Mouse (Mus musculus) urinary bladder, adult 18-20 months (tissue): ENCODE results near the gene 9530053A07Rik.
"Not testable (repeated sequence)": the region's sequence is repeated elsewhere in the genome, so short reads cannot be mapped to it uniquely, and the experiment has no call there.

ENCODE experiments used
- DNase-seq, 2 experiments: peaks; one replicate each; pipeline ENCODE4 v3.0.0; 2022; ENCODE audit warnings: low spot score in 2 of 2, mixed read lengths in 2 of 2

Gene 9530053A07Rik

DNA sequence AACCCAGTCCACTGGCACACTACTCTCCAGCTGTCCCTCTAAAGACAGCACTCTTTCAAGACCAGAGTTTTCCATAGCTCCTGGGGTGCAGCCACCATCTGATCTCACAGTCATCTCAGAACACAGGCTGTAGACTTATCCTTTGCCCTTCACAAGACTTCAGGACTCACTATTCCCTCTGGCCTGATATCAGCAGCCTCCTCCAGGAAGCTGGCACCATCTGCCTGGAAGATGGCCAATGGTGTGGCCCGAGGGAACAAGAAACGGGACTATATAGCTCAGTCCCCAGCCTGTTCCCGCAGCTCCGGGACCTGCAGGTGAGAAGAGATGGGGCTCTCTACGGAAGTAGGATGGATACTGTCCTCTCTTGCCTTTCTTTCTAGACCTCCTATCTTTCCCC lies at the start of gene 9530053A07Rik:
Gene 9530053A07Rik (plus strand): TSS at position 301 of the 400 bp plus-strand sequence.
- DNase-seq = no peak

- peak; percentile 18 to 37 for DNase-seq
Observed at GRCm38 (mm10) chr7:28084215-28084614, 45.1 kb upstream of the 9530053A07Rik start.

- DNase-seq = no peak
Observed at GRCm38 (mm10) chr7:28086236-28086635, 43.0 kb upstream of the 9530053A07Rik start.

DNA sequence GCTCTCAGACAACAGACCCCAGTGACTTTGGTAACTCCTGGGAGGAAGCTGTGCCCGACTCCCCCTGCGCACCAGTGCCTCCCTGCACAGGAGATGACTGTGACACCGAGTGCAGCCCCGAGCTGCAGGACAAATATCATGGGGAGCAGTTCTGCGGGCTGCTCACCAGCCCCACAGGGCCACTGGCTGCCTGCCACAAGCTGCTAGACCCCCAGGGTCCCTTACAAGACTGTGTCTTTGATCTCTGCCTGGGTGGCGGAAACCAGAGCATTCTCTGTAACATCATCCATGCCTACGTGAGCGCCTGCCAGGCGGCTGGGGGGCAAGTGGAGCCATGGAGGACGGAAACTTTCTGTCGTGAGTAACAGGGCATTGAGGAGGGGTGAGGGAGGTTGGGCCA lies 35.7 kb upstream of the 9530053A07Rik start:
- no peak for DNase-seq

GRCm38 (mm10) chr7:28099101-28099500 lies 30.2 kb upstream of the 9530053A07Rik start:
- no peak for DNase-seq

DNA sequence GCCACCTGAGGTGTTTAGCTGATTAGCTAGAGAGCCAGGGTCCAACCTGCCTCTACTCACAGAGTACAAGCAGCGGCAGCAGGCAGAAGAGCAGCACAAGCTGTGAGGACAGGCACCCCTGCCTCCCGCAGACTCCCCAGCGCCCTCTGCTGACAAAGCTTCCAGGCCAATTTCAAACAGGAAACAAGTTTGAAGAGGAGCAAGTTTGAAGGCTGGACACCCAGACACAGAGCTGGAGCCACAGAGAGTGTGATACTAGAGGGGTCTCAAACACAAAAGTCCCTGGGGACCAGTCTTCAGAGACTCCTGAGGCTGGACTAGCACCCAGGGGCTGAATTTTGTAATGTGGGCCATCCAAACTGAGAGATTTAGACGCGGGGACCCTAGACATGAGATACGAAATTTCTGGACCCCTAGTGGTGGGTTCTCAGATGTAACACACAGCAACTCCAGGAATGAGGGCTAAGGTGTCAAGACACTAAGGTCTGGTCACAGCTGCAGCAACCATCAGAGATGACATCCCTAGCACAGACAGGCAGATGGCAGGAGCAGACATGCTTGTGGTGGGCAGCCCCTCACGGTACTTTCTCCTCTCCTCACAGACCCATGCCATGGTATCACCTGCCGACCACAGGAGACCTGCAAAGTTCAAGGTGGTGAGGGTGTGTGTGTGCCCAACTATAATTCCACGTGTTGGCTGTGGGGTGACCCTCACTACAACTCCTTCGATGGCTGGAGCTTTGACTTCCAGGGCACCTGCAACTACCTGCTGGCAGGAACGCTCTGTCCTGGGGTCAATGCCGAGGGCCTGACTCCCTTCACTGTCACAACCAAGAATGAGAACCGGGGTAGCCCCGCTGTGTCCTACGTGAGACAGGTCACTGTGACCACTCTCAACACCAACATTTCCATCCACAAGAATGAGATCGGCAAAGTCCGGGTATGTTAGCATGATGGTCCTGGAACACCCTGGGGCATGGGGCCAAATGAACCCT lies 28.4 kb upstream of the 9530053A07Rik start:
- peak; percentile 28 to 50 for DNase-seq

DNA sequence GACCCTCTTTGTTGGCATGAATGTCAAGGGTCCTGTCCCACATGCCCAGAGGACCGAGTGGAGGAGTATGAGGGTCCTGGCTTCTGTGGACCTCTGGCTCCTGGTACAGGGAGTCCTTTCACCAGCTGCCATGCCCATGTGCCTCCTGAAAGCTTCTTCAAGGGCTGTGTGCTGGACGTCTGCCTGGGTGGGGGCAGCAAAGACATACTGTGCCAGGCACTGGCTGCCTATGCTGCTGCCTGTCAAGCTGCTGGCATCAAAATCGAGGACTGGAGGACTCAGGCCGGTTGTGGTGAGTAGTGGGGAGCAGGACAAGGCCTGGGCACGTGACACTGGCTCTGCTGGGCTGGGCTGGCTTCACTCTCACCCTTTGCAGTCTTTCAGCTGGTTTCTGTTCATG lies 26.3 kb upstream of the 9530053A07Rik start:
- not testable (repeated sequence) for DNase-seq

GRCm38 (mm10) chr7:28104670-28105069 lies 24.6 kb upstream of the 9530053A07Rik start:
- peak; percentile 27 to 56 for DNase-seq

DNA sequence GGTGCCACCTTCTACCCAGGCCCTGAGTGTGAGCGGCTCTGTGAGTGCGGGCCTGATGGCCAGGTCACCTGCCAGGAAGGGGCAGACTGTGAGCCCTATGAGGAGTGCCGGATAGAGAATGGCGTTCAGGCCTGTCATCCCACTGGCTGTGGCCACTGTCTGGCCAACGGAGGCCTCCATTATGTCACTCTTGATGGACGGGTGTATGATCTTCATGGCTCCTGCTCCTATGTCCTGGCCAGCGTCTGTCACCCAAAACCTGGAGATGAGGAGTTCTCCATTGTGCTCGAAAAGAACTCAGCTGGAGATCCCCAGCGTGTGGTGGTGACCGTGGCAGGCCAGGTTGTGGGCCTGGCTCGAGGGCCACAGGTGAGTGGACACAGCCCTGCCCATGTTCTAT lies 23.0 kb upstream of the 9530053A07Rik start:
- no peak for DNase-seq

GRCm38 (mm10) chr7:28114648-28115047 lies 14.6 kb upstream of the 9530053A07Rik start:
- DNase-seq = no peak

- DNase-seq = no peak
Observed at GRCm38 (mm10) chr7:28137613-28138012, 8.3 kb downstream of the 9530053A07Rik start.

DNA sequence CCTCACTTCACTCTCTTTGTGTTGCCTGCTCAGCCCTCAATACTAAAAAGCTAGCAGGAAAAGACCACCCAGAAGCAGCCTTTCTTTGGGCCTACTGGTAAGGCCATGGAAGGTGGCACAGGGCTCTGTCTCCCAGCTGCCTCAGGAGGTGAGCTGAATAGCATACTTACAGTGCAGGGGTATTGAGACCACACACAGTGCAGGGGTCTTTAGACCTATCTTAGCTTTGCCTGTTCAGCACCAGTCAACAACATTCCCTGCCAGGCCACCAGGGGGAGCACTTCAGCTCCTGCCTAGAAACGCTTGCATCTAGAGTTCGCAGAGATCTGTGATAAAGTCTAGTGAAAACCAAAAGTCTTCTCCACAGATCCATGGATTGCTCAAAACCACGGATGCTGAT lies 19.0 kb downstream of the 9530053A07Rik start:
- DNase-seq = peak; percentile 26 to 53

DNA sequence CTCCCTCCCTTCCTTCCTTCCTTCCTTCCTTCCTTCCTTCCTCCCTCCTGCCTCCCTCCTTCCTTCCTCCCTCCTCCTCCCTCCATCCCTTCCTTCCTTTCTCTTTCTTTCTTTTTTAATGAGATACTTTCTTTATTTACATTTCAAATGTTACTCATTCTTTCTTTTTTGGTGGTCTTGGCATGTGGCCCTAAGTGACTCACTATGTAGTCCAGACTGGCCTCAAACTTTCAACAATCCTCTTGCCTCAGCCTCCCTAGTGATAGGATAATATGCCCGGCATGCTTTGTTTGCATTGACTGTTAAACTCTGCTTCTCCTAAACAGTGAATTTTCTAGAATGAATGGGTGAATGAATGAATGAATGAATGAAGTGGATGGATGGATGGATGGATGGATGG lies 20.6 kb downstream of the 9530053A07Rik start:
- no peak for DNase-seq

DNA sequence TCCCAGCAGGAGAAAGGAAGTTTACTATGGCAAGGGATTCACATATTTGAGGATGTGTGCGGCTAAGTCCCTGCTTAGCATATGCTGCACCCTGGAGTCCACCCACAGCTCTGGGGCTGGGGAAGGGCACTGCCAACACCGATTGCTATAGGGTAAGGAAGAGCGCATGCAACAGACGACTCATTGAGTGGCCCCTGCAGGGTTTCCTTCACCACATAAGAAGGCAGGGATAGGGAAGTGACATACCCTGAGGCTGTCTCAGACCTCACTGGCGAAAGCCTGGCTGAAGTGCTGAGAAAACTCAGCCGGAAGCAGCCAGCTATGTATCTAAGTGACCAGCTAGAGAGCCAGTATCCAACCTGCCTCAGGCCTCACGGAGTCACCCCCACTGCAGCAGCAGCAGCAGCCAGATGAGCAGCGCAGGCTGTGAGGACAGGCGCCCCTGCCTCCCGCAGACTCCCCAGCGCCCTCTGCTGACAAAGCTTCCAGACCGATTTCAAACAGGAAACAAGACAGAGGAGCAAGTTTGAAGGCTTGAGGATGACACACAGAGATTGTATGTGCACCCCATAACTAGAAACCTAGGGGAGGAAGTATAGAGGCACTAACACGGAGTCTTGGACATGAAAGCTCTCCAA lies 22.4 kb downstream of the 9530053A07Rik start:
- no peak for DNase-seq

- not testable (repeated sequence) for DNase-seq
Observed at GRCm38 (mm10) chr7:28153595-28153994, 24.3 kb downstream of the 9530053A07Rik start.

DNA sequence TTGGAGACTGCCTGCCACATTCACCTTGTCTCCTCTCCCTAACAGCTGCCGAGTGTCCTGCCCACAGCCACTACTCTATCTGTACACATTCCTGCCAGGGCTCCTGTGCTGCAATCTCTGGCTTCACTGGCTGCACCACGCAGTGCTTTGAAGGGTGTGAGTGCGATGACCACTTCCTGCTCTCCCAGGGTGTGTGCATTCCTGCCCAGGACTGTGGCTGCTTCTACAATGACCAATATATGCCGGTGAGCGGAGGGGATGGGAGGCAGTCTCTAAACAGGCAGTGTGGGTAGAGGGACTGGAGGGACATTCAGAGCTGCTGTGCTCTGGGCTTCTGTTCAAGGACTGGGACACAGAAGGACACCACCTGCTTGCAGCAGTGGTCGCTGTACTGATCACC lies 30.0 kb downstream of the 9530053A07Rik start:
- no peak for DNase-seq

DNA sequence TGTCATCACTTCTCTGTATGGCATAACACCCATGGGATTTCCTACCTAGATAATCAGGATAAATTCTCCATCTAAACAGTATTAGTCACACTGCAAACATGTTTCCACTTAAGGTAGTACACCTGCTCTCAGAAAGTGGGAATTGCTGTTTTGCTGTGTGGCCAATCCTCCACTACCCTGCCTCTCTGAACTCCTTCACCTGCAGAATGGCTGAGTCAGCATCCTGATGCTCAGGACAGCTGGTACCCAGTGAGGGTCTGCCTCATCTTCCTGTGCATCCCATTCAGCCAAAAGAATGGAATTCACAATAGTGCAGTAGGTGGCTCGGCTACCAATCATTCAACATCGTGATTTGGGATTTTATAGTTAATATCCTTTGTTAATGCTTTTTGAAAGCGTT lies 30.6 kb downstream of the 9530053A07Rik start:
- no peak for DNase-seq

DNA sequence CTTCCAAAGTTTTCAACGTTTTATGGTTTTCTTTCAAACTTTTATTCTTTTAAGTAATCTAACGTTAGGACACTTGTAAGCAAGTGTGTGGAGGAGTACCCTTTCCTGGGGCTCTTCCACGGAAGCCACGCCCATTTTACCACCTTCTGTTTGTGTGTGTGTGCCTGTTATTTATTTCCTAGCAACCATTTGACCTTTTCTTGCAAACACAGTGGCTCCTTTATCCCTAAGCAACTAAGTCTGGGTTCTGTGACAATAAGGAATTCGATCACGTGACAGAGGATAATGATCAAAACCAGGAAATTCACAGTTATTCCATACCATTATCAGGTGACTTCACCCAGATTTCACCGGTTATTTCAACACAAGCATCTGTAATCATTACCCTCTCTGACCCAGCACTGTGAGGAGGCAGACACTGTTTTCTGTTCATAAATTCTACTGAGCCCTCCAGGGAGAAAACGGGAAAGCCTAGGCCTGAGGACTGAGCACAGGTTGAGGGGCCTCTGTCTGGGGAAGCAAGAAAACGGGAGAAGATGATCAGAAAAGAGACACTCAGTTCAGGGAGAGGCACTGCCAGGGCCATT lies 32.0 kb downstream of the 9530053A07Rik start:
- no peak for DNase-seq

- DNase-seq = no peak
Observed at GRCm38 (mm10) chr7:28165406-28165805, 36.1 kb downstream of the 9530053A07Rik start.

DNA sequence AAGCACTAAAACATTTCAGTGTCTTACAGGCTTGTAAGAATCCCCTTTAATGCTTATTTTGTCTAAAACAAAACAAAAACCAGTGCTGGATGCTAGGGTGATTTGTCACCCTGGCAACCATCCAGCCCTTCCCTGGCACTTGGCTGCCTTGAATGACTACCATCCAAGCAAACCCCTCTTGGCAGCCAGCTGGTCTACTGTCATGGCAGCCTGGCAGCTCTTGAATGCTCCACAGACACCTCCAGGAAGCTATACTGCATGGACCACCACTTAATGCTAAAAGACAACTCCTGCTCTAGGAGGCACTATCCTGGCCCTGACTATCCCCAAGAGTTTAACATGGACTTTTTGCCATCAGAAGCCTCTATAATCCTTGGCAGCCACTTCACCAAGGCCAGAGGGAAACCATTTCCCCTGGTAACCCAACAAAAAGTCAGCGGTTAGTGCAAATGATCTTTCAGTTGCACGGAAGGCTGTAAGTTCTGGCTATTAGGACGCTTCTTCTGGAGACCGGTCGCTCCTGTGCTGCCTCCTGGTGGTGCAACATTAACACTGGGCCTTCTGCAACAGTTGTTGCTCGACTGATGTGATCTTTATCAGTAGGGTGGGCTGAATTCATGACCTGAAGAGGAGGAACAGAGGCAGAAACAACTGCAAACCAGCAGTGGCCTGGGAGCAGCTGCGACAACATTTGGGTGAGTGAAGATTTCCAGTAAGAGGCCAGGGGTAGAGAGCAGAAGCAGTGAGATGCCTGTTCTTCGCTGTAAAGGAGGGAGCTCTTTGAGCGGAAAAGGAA lies 39.3 kb downstream of the 9530053A07Rik start:
- DNase-seq = peak in 1 of 2 experiments; percentile 37
